Mouse (Mus musculus) small intestine, adult 2 months (tissue): ENCODE data around the gene Bst1.

ENCODE experiments used
- CTCF ChIP-seq: fragments of 200-500 bp; IDR thresholded peaks from 2 replicates; pipeline ENCODE4 v1.5.1; 2012; ENCODE audit warnings: low read depth, mild to moderate bottlenecking, control low read depth, inconsistent platforms, low read length, moderate library complexity, mixed read lengths; ENCODE audit not compliant: insufficient replicate concordance, insufficient read length; ENCODE audit errors: extremely low read depth
- POLR2A ChIP-seq: fragments of 200-500 bp; IDR thresholded peaks from 2 replicates; pipeline ENCODE4 v1.6.1; 2012; ENCODE audit warnings: low read depth, mild to moderate bottlenecking, control low read depth, inconsistent platforms, low read length, moderate library complexity

DNA sequence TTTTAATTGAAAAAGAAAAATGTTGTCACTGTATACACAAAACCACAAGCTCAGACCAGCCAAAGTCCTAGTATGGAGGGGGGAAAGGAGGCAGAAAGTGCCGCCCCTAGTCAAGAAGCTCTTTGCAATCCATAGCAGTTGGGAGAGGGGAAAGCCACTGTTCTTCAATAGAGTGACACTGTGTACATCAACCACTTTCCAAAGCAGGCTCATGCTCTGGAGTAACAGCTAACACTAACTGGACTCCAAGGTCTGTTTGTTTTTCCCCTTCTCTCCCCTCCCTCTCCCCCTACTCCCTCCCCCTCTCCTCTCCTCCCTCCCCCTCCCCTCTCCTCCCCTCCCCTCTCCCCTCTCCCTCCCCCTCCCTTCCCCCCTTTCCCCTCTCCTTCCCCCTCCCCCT, 18.0 kb upstream of the Bst1 start:
- TF ChIP-seq CTCF, result no peak
- TF ChIP-seq POLR2A, result no peak
